Mouse (Mus musculus) megakaryocyte, embryonic 14.5 days (primary cell): ENCODE data around the gene H2-Ob.

Experiments used
- FLI1 ChIP-seq: IDR thresholded peaks from 2 replicates; pipeline ENCODE4 v1.6.1; 2012; ENCODE audit warnings: low read length, inconsistent platforms, mixed read lengths
- GATA1 ChIP-seq: IDR thresholded peaks from 3 replicates; pipeline ENCODE4 v1.6.1; 2012; ENCODE audit warnings: mixed read lengths, low read length, inconsistent platforms, borderline replicate concordance

- TF ChIP-seq GATA1 = no peak
- TF ChIP-seq FLI1 = no peak
Measured at GRCm38 (mm10) chr17:34270230-34270629, 31.5 kb downstream of the H2-Ob start.
